Mouse (Mus musculus) c-Kit-positive CD71-positive TER-119-negative erythroid progenitor cells, embryonic 14.5 days (primary cell): ENCODE data around the gene Kpna4.
"Not testable (repeated sequence)": the region's sequence is repeated elsewhere in the genome, so short reads cannot be mapped to it uniquely, and the experiment has no call there.

ENCODE experiments used
- DNase-seq: peaks from one replicate; pipeline ENCODE4 v3.0.0-alpha.2; 2013; ENCODE audit warnings: low read depth

The Kpna4 gene

DNA sequence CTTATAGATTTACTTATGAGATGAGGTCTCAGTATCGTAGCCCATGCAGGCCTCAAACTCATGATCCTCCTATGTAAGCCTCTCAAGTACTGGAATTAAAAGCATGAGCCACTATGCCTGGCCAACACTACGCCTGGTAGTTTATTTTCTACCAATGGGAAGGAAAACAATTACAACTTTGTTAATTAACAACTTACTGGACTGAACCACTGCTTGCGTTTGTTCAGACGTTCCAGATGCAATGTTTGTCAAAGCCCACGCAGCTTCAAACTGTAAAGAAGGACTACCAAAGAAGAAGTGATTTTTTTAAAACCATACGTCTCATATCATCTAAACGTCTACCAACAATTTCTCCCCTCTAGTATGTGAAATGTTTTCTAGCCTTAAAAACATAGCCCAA is 32.5 kb downstream of the Kpna4 start:
- no peak for DNase-seq

DNA sequence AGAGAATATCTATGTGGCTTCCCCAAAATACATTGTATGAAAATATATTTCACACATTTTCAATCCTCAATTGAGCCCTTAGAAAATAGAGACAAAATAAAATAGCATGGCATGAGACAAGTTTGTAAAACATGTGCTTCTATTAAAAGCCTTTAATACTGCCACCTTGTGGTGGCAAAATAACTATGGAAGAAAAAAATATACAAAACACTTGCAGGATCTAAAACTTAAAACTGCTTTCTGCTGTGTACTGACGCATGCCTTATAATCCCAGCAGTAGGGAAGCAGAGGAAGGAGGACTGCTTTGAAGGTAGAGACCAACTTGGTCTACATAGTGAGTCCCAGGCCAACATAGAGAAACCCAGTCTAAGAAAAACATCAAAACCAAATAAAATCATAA is 62.9 kb downstream of the Kpna4 start:
- DNase-seq: peak; percentile 55

DNA sequence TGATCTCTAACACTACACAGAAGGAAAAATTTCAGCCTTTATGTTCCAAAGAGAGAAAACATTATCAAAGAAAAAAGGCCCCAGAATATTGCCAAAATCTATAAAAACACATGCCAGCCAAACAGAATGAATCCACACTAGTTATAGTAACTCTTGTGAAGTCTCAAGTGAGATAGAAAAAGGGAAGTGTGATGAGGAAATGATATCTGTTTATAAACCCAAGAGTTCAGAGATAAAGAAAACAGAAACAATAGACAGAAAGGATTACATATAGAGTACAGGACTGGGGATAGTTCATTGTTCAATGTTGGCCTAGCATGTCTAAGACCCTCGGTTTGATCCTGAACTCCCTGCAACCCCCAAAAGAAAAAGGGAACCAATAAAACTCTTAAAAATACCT is 64.1 kb downstream of the Kpna4 start:
- no peak for DNase-seq

DNA sequence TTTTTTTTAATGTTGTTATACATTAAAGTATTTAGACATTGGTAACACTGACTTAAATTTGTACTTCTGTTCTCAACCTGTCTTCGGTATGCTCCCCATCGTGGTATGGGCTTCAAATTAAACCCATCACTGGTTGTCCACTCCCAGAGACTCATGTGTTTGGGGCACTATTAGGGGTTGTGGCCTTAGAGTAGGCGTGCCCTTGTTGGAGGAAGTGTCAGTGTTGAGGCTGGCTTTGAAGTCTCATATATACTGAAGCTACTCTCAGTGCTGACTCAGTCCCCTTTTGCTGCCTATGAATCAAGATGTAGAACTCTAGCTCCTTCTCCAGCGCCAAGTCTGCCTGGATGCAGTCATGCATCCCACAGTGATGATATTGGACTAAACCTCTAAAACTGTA is 66.2 kb downstream of the Kpna4 start:
- DNase-seq: no peak

DNA sequence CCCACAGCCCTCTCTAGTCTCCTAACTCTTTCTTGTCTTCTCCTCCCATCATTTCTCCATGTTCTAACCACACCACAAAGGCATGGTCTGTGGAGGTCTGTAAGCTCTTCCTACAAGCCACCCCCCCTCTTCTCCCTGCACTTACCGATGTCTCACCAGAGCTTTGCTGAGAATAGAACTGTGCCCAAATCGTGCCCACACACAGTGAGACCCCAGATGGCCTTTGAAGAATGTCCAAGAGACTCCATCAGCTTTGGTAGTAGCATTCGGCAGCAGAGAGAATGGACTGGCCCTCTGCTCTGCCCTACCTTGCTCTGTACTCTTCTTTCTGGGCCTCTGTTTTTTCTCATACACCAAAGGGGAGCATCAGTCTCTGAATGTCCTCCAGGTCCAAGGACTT is 71.0 kb downstream of the Kpna4 start:
- no peak for DNase-seq

DNA sequence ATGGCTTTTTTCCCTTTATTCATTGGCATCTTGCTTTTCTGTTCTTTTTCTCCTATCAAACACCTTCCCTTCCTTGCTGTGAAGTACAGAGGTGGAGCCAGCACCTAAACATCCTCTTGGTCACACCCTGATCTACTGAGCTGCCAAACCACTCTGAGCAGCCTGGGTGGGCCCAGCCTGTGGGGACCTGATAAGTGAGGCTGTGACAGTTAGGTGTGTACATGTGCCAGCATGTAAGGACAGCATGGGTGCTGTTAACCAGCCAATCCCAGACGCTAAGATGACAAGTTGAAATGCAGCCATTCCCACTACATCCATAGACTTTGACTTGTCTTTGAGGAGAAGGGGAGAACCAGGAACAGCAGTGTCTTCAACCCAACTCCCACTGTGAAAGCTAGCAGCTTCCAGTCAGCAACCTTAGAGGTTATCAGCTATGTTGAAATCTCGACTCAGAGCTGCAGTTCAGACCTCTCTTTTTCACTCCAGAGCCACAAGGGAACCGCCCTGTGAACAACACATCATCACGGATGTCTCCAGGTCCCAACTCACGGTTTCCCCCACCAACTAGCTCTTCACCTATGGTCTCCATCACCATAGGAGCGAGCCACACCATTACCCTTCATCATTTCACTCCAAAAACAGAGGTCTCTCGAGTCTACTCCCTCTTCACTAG is 72.0 kb downstream of the Kpna4 start:
- peak; percentile 91 for DNase-seq

DNA sequence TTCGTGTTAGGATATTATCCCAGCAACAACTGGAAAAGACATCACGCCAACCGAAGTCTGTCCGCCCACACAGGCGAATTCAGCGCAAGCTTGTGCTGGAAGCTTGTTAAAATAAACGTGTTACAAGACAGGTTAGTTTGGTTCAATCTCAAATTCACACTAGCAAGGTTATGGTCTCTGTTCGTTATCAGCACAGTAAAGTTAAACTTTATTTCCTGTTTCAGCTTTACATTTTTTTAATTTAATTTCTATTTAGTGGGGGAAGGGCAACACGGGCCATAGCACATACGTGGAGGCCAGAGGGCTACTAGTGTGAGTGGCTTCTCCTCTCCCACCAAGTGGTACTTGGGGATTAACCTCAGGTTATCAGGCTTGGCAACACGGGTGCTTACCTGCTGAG is 75.0 kb downstream of the Kpna4 start:
- no peak for DNase-seq

DNA sequence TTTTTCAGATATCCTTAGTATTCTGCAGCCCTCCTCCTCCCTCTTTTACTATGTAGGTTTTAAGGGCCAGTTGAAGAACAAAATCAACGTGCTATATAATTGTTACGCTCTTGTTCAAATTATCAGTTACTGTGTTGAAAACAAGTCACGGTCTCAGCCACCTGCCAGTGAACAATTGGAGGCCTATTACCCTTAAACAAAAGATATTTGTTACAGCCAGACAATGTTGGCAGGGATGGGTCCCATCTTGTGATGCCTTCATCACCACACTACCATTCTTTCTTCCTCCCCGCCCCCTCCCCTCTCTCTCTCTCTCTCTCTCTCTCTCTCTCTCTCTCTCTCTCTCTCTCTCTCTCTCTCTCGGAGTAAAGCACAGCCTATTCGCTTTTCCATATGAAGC is 77.9 kb downstream of the Kpna4 start:
- DNase-seq: no peak

DNA sequence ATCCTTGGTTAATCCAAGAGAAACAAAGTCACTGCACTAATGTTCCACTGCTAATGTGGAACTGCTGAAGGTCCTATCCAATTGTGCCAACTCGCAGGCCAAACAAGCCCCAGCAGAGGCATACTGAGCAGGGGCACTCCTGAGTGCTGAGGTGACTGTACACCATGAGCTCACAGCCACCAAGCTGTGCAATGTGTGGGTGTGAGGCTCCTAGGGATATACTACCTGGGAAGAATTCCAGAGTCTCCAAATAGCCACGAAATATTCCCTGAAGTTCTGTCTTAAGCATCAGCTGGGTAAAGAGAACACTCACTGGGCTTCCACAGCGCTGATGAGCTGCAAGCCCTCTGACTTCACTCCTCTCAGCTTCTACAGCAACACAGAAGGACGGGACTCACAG is 79.2 kb downstream of the Kpna4 start:
- DNase-seq: no peak

DNA sequence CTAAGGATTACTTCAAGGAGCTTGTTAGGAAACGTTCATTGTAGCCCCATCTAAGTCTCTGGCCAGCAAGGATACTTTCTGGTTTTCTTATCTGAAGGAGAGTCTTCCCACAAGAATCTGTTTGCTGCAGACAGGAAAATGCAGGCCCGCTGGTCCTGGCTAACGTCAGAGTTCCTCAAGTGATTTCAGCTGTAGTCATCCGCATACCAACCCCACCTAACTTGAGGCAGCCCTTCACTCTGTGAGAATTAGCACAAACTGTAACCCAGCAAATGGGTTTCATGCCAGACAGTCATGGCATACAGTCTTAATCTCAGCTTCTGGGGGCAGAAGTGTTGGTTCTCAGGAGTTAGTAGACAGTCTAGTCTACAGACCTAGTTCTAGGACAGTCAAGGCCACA is 80.4 kb downstream of the Kpna4 start:
- DNase-seq: no peak

DNA sequence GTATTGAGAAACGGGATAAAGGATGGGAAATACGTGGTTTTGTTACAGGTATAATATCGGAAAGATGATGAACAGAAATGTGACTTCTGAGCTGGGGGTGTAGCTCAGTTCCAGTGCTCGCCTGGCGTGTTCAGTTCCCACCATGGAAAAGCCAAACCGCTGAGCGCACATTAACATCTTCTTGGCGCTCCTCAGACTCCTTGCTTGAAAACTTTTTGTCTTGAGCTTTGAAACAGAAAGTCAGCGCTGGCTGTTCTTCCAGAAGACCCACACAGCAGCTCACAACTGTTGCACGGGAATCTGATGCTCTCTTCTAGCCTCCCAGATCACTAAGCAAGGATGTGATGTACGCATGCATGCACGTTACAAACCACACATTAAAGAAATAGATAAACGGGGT is 81.2 kb downstream of the Kpna4 start:
- no peak for DNase-seq

DNA sequence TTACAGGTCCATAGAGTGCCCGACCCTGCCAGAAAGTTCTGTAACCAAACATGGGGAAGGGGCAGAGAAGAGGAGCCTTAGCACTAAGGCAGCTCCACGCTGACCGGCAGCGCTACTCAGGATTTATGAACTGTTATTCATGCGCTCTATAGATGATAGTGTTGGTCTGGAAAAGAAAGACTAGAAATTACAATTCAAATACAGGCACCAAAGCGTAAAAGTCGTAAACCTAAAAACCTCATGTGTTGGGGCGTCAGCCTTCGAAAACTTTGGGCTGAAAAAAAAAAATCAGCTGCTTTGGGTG is 81.6 kb downstream of the Kpna4 start:
- no peak for DNase-seq

DNA sequence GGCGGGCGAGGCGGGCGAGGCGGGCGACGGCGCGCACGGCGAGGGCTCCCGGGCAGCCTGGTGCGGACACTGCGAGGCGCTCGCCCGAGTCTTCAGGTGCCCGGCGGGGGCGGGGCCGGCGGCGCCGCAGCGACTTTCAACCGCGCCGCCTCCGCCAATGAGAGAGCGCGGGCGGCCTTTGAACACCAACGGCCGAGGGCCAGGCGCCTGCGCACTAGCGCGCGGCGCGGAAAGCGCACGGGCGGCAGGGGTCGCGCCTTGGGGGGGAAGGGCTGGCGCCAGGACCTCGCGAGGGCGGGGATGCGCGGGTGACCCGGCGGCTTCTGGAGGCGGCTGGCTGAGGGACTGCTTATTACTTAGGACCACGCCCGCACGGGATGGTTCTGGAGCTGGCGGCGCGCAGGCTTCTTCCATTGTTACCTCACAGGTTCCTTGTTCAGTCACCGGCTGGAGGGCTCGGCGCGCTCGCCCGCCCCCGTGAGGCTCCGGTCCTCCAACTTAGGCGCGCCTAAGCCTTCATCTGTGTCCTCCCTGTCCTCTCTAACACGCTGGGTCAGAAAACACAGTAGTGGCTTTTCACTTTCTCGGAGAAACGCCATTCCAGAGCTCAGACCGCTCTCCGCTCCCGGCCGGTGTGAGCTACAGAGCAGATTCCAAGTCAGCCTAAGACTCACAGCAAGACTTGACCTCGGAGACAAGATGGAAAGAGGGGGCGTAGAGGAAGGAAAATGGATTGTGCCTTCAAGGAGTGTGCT is 82.1 kb downstream of the Kpna4 start, which contains the start of gene Trim59:
Gene Trim59, minus strand, starts transcription at position 111 of the 755 bp plus-strand sequence.
- DNase-seq: peak; percentile 82

DNA sequence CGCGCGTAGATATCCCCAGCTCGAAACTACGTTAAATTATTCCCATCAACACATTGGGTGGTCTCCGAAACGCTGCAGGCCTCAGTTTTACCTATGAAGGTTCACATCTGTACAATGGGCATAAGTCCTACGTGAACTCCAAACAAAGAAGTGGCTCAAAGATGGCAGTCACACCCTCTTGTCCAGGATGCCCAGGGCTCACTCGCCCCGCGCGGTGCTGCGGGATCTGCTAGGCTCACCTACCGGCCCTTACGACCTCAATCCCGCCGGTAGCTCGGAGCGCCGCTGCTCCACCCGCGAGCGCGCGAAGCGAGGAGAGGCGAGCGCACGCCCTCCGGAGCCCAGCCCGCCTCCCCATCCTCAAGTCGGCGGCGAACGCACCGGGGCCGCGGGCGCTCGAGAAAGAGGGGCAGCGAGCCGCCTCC is 82.7 kb downstream of the Kpna4 start:
- peak; percentile 29 for DNase-seq

DNA sequence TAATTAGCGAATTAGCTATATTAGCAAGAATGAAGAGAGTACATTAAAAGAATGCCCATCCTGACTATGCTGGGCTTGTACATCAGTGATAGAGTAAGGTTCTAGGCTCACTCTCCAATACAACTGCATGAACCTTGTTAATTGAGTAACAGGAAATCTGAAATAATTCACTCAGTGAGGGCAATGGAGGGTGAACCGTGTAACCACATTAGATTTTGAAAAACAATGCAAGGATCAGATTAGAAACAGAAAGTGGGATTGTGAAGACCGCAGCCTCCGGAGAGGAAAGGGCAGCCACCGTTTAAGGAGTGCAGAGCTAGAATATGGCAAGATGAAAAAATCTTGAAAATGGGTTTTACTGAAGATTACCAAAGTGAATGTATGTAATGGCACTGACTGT is 85.6 kb downstream of the Kpna4 start:
- no peak for DNase-seq

DNA sequence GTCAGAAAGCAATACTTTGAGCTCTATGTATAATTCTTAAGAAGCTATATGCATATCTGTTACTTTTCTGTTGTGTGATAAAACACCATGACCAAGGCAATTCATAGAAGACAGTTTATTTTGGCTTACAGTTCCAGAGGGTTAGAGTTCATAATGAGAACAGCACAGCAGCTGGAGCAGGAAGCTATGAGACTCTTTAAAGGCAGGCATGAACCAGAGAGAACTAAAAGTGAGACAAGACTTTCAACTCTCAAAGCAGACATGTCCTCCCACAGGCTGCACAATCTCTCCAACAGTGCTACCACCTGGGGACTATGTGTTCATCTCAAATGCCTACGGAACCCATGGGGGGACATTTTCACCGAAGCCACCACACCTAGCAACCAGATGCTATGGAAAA is 86.8 kb downstream of the Kpna4 start:
- no peak for DNase-seq

DNA sequence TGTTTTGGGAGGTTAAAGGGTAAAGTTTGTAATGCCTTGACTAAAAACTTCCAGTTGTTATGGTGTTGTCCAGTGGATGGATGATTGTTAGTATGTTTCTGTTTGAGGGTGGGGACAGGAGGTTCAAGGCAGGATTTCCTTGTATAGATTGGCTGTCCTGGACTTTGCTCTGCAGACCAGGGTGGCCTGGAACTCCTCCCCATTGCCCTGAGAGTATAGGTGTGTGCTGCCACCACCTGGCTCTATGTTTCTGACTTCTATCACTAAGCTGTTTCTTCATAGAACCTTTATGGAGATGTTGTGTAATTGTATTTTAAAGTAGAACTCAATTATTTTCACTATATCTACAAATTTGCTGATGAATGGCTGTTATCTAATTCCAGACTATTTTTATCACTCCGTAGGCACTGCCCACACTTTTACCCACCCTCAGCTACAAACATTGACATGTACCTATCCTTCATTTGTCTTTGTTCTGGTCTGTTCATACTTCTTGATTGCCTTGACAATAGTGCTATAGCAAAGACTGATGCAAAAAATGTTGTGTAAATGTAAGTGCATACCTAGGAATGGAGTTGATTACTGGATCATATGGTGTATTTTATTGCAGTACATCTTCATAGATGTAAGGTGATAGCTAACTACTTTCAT is 100.7 kb downstream of the Kpna4 start:
- DNase-seq: no peak

DNA sequence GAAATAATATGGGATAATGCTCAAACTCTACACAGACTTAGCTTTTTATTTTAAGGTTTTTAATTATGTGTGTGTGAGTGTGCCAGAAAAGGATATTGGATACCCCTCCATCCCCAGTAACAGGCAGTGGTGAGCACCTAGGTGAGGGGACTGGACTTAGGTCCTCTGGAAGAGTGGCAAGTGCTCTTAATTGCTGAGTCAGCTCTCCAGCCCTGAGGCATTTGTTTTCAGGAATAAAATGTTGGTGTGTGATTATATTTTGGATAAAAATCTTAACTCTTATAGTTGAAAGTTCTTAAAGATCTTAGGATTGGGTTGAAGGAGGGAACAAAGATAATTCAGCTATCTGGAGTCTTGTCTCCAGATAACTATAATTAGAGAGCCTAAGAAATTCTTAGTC is 106.1 kb downstream of the Kpna4 start:
- DNase-seq: no peak

DNA sequence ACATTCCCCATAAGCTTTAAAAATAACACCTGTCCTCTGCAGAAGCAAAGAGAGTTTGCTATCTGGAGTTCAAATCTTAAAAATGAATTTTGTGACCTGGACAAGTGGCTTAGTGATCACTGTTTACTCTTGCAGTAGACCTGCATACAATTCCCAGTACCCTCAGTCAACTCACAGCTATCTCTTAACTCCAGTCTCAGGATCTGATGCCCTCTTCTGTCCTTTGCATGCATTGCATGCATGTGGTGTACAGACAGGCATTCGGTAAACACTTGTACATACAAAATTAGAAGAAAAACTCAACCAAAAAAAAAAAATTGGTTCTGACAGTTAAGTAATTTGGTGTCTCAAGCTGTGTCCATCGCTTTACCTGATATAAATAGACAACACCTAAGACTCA is 106.6 kb downstream of the Kpna4 start:
- DNase-seq: peak; percentile 40

DNA sequence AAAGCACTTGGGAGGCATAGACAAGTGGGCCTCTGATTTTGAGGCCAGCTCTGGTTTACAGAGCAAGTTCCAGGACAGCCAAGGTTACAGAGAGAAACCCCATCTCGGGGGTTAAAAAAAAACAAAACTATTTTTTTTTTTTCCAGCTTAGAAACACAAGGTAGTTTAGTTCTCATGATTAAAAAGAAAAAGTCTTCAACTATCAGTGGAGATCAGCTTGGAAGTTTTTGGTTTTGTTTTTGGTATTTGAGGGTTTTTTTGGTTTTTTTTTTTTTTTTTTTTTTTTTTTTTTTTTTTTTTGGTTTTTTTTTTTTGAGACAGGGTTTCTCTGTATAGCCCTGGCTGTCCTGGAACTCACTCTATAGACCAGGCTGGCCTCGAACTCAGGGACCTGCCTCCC is 108.3 kb downstream of the Kpna4 start:
- DNase-seq: not testable (repeated sequence)

DNA sequence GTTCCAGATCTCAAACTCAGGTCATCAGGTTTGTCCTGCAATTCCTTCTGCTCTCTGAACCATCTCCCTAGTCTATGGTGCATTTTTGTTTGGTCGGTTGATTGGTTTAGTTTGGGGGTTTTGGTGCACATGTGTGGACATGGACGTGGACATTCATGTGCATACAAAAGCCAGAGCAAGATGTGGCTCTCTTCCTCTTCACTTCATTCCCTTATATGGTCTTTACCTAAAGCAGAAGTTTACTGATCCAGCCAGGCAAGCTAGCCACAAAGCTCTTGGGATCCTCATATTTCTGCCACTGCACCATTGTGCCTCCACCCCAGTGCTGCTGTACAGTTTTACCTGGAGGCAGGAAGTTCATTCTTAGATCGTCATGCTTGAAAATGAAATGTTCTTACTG is 109.7 kb downstream of the Kpna4 start:
- DNase-seq: no peak
